Mouse (Mus musculus) CD4-positive, CD25-positive, alpha-beta regulatory T cell, adult 4 months (primary cell): ENCODE measurements around the gene Fxr2. TPM values are rescaled to one million over a fixed set of nuclear protein-coding genes. Genes with fewer than 3 reads are reported as not detected.

Experiments
- ATAC-seq: one replicate; pipeline ENCODE4 v1.8.0; 2017
- polyA plus RNA-seq, 2 experiments: library from polyadenylated mRNA; unstranded; fragments of 100-300 nt; shearing (Covaris generic); gene quantifications; one replicate each; pipeline ENCODE4 v1.2.1; 2017

The Fxr2 gene
- 10 to 100 TPM; 11.0 to 11.2 TPM for polyA plus RNA-seq

GRCm38 (mm10) chr11:69632284-69633089 lies at the start of gene Fxr2:
Gene Fxr2, plus strand, starts transcription at chr11:69632990.
- ATAC-seq, result peak; percentile 95

GRCm38 (mm10) chr11:69584008-69584407 lies 48.8 kb upstream of the Fxr2 start:
- ATAC-seq, result no peak

GRCm38 (mm10) chr11:69584937-69585336 lies 47.9 kb upstream of the Fxr2 start:
- ATAC-seq, result no peak

GRCm38 (mm10) chr11:69585718-69586325 lies 47.0 kb upstream of the Fxr2 start:
- ATAC-seq, result no peak

- ATAC-seq, result no peak
Measured at GRCm38 (mm10) chr11:69589207-69589834, 43.5 kb upstream of the Fxr2 start.

- ATAC-seq, result no peak
Measured at GRCm38 (mm10) chr11:69590622-69591021, 42.2 kb upstream of the Fxr2 start.

- ATAC-seq, result no peak
Measured at GRCm38 (mm10) chr11:69591424-69591823, 41.4 kb upstream of the Fxr2 start.

- ATAC-seq, result no peak
Measured at GRCm38 (mm10) chr11:69591899-69592637, 40.7 kb upstream of the Fxr2 start.

- ATAC-seq, result no peak
Measured at GRCm38 (mm10) chr11:69592799-69593198, 40.0 kb upstream of the Fxr2 start.

GRCm38 (mm10) chr11:69594853-69595252 lies 37.9 kb upstream of the Fxr2 start:
- no peak for ATAC-seq

- ATAC-seq, result no peak
Measured at GRCm38 (mm10) chr11:69599436-69599835, 33.4 kb upstream of the Fxr2 start.

GRCm38 (mm10) chr11:69600098-69600497 lies 32.7 kb upstream of the Fxr2 start:
- ATAC-seq, result no peak

- ATAC-seq, result no peak
Measured at GRCm38 (mm10) chr11:69601768-69602167, 31.0 kb upstream of the Fxr2 start.

GRCm38 (mm10) chr11:69603516-69603915 lies 29.3 kb upstream of the Fxr2 start:
- no peak for ATAC-seq

- ATAC-seq, result no peak
Measured at GRCm38 (mm10) chr11:69604347-69604746, 28.4 kb upstream of the Fxr2 start.

- peak; percentile 34 for ATAC-seq
Measured at GRCm38 (mm10) chr11:69604795-69605664, 27.8 kb upstream of the Fxr2 start.

GRCm38 (mm10) chr11:69605726-69606490 lies 26.9 kb upstream of the Fxr2 start, which contains the start of gene Atp1b2:
Gene Atp1b2, minus strand, starts transcription at chr11:69605942.
- ATAC-seq, result peak; percentile 77

GRCm38 (mm10) chr11:69606491-69606795 lies 26.3 kb upstream of the Fxr2 start:
- no peak for ATAC-seq

GRCm38 (mm10) chr11:69606832-69607231 lies 26.0 kb upstream of the Fxr2 start:
- no peak for ATAC-seq

GRCm38 (mm10) chr11:69608525-69608924 lies 24.3 kb upstream of the Fxr2 start:
- no peak for ATAC-seq

GRCm38 (mm10) chr11:69609416-69609815 lies 23.4 kb upstream of the Fxr2 start:
- ATAC-seq, result no peak
